Mouse (Mus musculus): ENCODE data around the gene Nfia.

DNA sequence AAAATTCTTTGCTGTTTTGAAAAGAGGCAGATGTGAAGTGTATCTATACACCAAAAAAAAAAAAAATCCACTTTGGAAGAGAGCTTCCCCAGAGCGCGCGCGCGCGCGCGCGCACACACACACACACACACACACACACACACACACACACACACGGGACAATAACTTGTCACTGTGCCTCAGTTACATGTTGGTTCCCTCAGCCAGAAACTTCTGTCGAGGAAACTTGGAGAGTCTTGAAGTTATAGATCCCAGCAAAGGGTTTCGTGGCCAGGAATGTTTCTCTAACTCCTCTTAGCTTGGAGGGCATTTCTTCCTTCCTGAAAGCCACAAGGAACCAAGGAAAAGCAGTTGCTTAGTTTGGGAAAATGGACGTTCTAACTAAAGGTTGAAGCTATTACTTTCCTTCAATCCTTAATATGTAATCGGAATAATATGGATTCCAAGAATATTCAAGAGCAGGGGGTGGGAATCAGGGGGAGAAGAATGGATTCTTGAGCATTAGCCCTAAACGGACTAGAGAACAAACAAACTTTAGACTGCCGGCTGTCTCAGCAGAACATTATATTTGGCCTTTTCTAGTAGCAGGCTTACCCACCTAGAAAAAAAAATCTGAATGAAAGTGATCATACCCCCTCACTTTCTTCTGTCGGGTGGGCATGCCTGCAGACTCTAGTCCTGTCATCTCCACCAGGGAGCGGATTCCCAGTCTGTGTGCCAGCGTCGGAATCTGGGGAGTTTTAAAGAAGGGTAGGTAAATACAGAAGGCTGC lies 3.1 kb downstream of the Nfia start:
- TF ChIP-seq CTCF (IDR thresholded peaks at IDR 0.05; ENCODE audit: insufficient read depth, low read length) (no peak), POLR2A (IDR thresholded peaks at IDR 0.05; ENCODE audit: borderline replicate concordance, extremely low read depth, low read depth, low read length) (no peak)

All from lung, adult 2 months (tissue).